Mouse (Mus musculus): Measurements from ENCODE around the gene Rdm1. TPM values are rescaled to one million over a fixed set of nuclear protein-coding genes. Genes with fewer than 3 reads are reported as not detected.

Gene Rdm1
- polyA plus RNA-seq, 1 experiment = 3.8 TPM

GRCm38 (mm10) chr11:101666626-101667345 is 39.8 kb downstream of the Rdm1 start:
- H3K36me3 ChIP-seq (replicated peaks; ENCODE audit: low read length) = peaks cover 6% of the 10 kb centered on the region
- H3K27me3 ChIP-seq (replicated peaks) = peaks cover 8% of the 10 kb centered on the region
- no peak overlapping the region for H3K4me3 ChIP-seq (replicated peaks)
- no peak for TF ChIP-seq FLI1 (IDR thresholded peaks at IDR 0.05; ENCODE audit: low read length)
- no peak for TF ChIP-seq GATA1 (IDR thresholded peaks at IDR 0.05; ENCODE audit: borderline replicate concordance, low read length)
- peaks cover 50% of the 10 kb centered on the region for H3K4me1 ChIP-seq
- no peaks in the 10 kb centered on the region for H3K9me3 ChIP-seq

- H3K4me3 ChIP-seq (replicated peaks) = no peak overlapping the region
Measured at GRCm38 (mm10) chr11:101667871-101668532, 41.0 kb downstream of the Rdm1 start.

GRCm38 (mm10) chr11:101668546-101669261 is 41.7 kb downstream of the Rdm1 start:
- Histone ChIP-seq H3K36me3 (replicated peaks; ENCODE audit: low read length) (peaks cover 6% of the 10 kb centered on the region), H3K4me1 (peaks cover 51% of the 10 kb centered on the region), H3K27me3 (replicated peaks) (peaks cover 8% of the 10 kb centered on the region), H3K9me3 (no peaks in the 10 kb centered on the region), H3K4me3 (replicated peaks) (no peak overlapping the region)
- TF ChIP-seq GATA1 (IDR thresholded peaks at IDR 0.05; ENCODE audit: borderline replicate concordance, low read length) = no peak
- TF ChIP-seq FLI1 (IDR thresholded peaks at IDR 0.05; ENCODE audit: low read length) = no peak

More at GRCm38 (mm10) chr11:101667871-101668532, 41.0 kb downstream of the Rdm1 start:
- Histone ChIP-seq H3K27me3 (replicated peaks) (peaks cover 8% of the 10 kb centered on the region), H3K36me3 (replicated peaks; ENCODE audit: low read length) (peaks cover 6% of the 10 kb centered on the region), H3K9me3 (no peaks in the 10 kb centered on the region), H3K4me1 (peaks cover 51% of the 10 kb centered on the region)
- no peak for TF ChIP-seq GATA1 (IDR thresholded peaks at IDR 0.05; ENCODE audit: borderline replicate concordance, low read length)

- Histone ChIP-seq H3K4me1 (peaks cover 48% of the 10 kb centered on the region), H3K9me3 (no peaks in the 10 kb centered on the region), H3K36me3 (replicated peaks; ENCODE audit: low read length) (peaks cover 6% of the 10 kb centered on the region), H3K4me3 (replicated peaks) (no peak overlapping the region), H3K27me3 (replicated peaks) (peaks cover 8% of the 10 kb centered on the region)
- TF ChIP-seq GATA1 (IDR thresholded peaks at IDR 0.05; ENCODE audit: borderline replicate concordance, low read length) = no peak
- TF ChIP-seq FLI1 (IDR thresholded peaks at IDR 0.05; ENCODE audit: low read length) = no peak
Measured at GRCm38 (mm10) chr11:101670334-101670733, 43.3 kb downstream of the Rdm1 start.

- Histone ChIP-seq H3K4me1 (peaks cover 42% of the 10 kb centered on the region), H3K9me3 (no peaks in the 10 kb centered on the region), H3K36me3 (replicated peaks; ENCODE audit: low read length) (peaks cover 6% of the 10 kb centered on the region), H3K27me3 (replicated peaks) (peaks cover 8% of the 10 kb centered on the region), H3K4me3 (replicated peaks) (no peak overlapping the region)
- TF ChIP-seq FLI1 (IDR thresholded peaks at IDR 0.05; ENCODE audit: low read length) = no peak
- no peak for TF ChIP-seq GATA1 (IDR thresholded peaks at IDR 0.05; ENCODE audit: borderline replicate concordance, low read length)
Measured at GRCm38 (mm10) chr11:101671255-101671654, 44.3 kb downstream of the Rdm1 start.

- Histone ChIP-seq H3K9me3 (no peaks in the 10 kb centered on the region), H3K4me1 (peaks cover 30% of the 10 kb centered on the region), H3K36me3 (replicated peaks; ENCODE audit: low read length) (no peaks in the 10 kb centered on the region), H3K4me3 (replicated peaks) (peak overlapping the region; percentile 33), H3K27me3 (replicated peaks) (no peaks in the 10 kb centered on the region)
- TF ChIP-seq GATA1 (IDR thresholded peaks at IDR 0.05; ENCODE audit: borderline replicate concordance, low read length) = no peak
- no peak for TF ChIP-seq FLI1 (IDR thresholded peaks at IDR 0.05; ENCODE audit: low read length)
Measured at GRCm38 (mm10) chr11:101673010-101673642, 46.1 kb downstream of the Rdm1 start.

- no peak overlapping the region for H3K4me3 ChIP-seq (replicated peaks)
- TF ChIP-seq GATA1 (IDR thresholded peaks at IDR 0.05; ENCODE audit: borderline replicate concordance, low read length) (no peak), FLI1 (IDR thresholded peaks at IDR 0.05; ENCODE audit: low read length) (no peak)
- no peaks in the 10 kb centered on the region for H3K9me3 ChIP-seq
- peaks cover 21% of the 10 kb centered on the region for H3K4me1 ChIP-seq
- peaks cover 3% of the 10 kb centered on the region for H3K27me3 ChIP-seq (replicated peaks)
- no peaks in the 10 kb centered on the region for H3K36me3 ChIP-seq (replicated peaks; ENCODE audit: low read length)
Measured at GRCm38 (mm10) chr11:101674106-101674505, 47.1 kb downstream of the Rdm1 start.

- Histone ChIP-seq H3K9me3 (no peaks in the 10 kb centered on the region), H3K4me3 (replicated peaks) (no peak overlapping the region), H3K36me3 (replicated peaks; ENCODE audit: low read length) (no peaks in the 10 kb centered on the region), H3K27me3 (replicated peaks) (peaks cover 3% of the 10 kb centered on the region), H3K4me1 (peaks cover 21% of the 10 kb centered on the region)
- TF ChIP-seq GATA1 (IDR thresholded peaks at IDR 0.05; ENCODE audit: borderline replicate concordance, low read length) (no peak), FLI1 (IDR thresholded peaks at IDR 0.05; ENCODE audit: low read length) (no peak)
Measured at GRCm38 (mm10) chr11:101675349-101675748, 48.4 kb downstream of the Rdm1 start.

- Histone ChIP-seq H3K4me1 (peaks cover 21% of the 10 kb centered on the region), H3K27me3 (replicated peaks) (peaks cover 3% of the 10 kb centered on the region), H3K4me3 (replicated peaks) (no peak overlapping the region), H3K9me3 (no peaks in the 10 kb centered on the region), H3K36me3 (replicated peaks; ENCODE audit: low read length) (no peaks in the 10 kb centered on the region)
- TF ChIP-seq FLI1 (IDR thresholded peaks at IDR 0.05; ENCODE audit: low read length) = no peak
- TF ChIP-seq GATA1 (IDR thresholded peaks at IDR 0.05; ENCODE audit: borderline replicate concordance, low read length) = no peak
Measured at GRCm38 (mm10) chr11:101677655-101678054, 50.7 kb downstream of the Rdm1 start.
